Mouse (Mus musculus) myocyte (in vitro differentiated cells): ENCODE data around the gene Slc22a23.

Experiments used
- CEBPB ChIP-seq: IDR thresholded peaks from 2 replicates; pipeline ENCODE4 v1.6.1; 2011; ENCODE audit warnings: mild to moderate bottlenecking, moderate library complexity; ENCODE audit not compliant: poor library complexity, insufficient read depth, severe bottlenecking
- E2F4 ChIP-seq: IDR thresholded peaks from one replicate; pipeline ENCODE4 v1.6.1; 2011; ENCODE audit warnings: mild to moderate bottlenecking, control low read depth, moderate library complexity; ENCODE audit not compliant: insufficient read depth
- MAX ChIP-seq: IDR thresholded peaks from one replicate; pipeline ENCODE4 v1.6.1; 2011; ENCODE audit warnings: low read depth, mild to moderate bottlenecking, control low read depth
- POLR2A ChIP-seq: IDR thresholded peaks from one replicate; pipeline ENCODE4 v1.6.1; 2011; ENCODE audit warnings: low read depth, mild to moderate bottlenecking, control low read depth, moderate library complexity; ENCODE audit not compliant: insufficient read length
- TCF12 ChIP-seq: IDR thresholded peaks from one replicate; pipeline ENCODE4 v1.6.1; 2011; ENCODE audit warnings: mild to moderate bottlenecking, control low read depth; ENCODE audit not compliant: poor library complexity, insufficient read depth, severe bottlenecking
- TCF3 ChIP-seq: IDR thresholded peaks from one replicate; pipeline ENCODE4 v1.6.1; 2011; ENCODE audit warnings: low read depth, control low read depth; ENCODE audit not compliant: insufficient read length
- USF1 ChIP-seq: IDR thresholded peaks from one replicate; pipeline ENCODE4 v1.6.1; 2011; ENCODE audit warnings: low read depth, mild to moderate bottlenecking, control low read depth, moderate library complexity

DNA sequence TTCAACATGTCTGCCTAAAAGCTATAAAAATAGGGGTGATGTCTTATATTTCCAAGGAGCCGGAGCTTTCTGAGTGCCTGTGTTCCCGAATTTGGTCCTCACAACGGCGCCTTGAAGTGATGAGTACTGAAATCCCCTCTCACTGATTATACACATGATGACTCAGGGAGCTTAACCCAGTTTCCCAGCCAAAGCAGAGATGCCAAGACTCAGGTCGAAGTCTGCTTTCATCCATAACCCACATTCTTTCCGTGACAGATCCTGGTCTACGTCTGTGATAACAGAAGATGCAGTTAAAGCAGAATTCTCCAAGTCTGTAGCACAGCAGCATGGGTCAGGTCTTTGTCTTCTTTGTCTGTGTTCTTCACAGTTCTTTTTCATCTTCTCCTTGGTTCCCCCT lies 47.4 kb upstream of the Slc22a23 start:
- TF ChIP-seq POLR2A (no peak), E2F4 (no peak), CEBPB (no peak), TCF3 (no peak), USF1 (no peak), MAX (no peak), TCF12 (no peak)
